Mouse (Mus musculus) left cerebral cortex, postnatal 14 days (tissue): ENCODE results near the gene Asb15. TPM values are rescaled to one million over a fixed set of nuclear protein-coding genes. Genes with fewer than 3 reads are reported as not detected.

Experiments
- total RNA-seq, 2 experiments: library from RNA; stranded (reverse); gene quantifications; 2 replicates each; pipeline ENCODE4 v1.2.3; 2021

Asb15 gene
- total RNA-seq, 2 experiments from 2014 or later = not detected

Other genes starting within 250 kb of the Asb15 start
- under 1 TPM; 0.79 to 0.95 TPM for gene Iqub, start 13.1 kb upstream of the Asb15 start, total RNA-seq
- gene Ndufa5, start 131 bp upstream of the Asb15 start, total RNA-seq = 100 to 1,000 TPM; 223 to 227 TPM
- gene Lmod2, start 69.6 kb downstream of the Asb15 start, total RNA-seq = not detected
- gene Wasl, start 136.9 kb downstream of the Asb15 start, total RNA-seq = 10 to 100 TPM; 78.5 to 81.9 TPM
- gene Hyal6, start 205.1 kb downstream of the Asb15 start, total RNA-seq = not detected
- gene Hyal4, start 220.2 kb downstream of the Asb15 start, total RNA-seq = not detected